Mouse (Mus musculus) urinary bladder, postnatal 25 days (tissue): Measurements from ENCODE around the gene Eri2.

ENCODE experiments used
- DNase-seq: peaks from one replicate; pipeline ENCODE4 v3.0.0; 2022; ENCODE audit warnings: low spot score

Eri2 gene

DNA sequence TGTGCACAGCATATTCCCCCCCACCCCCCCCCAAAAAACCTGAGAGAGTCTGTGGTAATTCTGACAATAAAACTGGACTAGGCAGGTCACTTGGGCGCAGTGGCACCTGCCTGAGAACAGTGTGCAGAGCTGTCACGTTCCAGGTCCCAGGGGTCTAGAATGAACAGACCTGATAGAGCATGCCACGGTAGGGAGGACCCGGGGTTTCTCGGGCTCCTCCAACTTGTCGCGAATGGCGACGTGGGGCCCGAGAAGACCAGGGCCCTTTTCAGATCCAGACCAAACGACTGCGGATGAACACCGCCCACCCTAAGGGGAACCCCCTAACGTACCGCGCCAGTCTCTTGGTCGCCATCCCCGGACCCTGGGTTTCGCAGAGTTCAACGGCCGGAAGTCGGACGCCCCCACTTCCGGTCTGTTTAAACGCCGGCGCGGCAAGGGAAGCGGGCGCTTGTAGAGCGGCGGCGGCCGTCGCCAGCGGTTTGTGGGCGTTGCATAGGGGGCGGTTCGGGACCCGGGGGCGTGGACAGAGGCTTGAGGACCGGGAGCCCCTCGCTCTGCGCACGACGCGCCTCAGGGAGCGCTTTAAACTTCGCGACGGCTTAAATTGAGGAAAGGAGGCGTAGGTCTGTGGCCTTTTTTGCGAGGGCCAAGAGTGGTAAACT is at the start of gene Eri2, which contains the start of gene Rexo5:
TSS of gene Eri2 (minus strand) at position 473 of the 665 bp plus-strand sequence.
TSS of gene Rexo5 (plus strand) at position 421 of the 665 bp plus-strand sequence.
- DNase-seq = peak; percentile 77

DNA sequence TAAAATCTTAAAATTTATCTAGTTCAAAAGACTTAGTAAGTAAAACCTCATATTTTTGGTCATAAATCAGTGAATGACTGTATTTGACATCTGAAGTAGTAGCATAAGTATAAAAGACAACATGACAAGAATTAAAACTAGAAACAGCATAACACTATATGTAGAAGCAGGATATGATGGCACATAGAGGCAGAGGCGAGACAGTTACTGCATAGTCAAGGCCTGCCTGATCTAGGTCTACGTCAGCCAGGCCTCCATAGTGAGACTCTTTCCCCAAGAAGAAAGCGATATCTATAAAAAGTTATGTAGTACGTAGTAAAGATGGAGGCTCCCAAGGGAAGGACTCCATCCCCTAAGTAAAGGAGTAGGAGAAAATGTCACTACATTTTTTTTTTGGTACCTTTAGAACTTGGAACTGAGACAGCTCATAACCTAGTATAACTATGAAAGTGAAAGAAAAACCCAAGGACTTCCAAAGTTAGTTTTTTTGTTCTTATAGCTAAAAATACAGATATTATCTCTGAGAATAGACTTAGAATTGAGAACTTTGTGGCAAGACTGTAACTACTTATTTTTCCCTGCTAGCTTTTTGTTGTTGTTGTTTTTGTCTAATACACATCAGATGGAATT is 48.1 kb upstream of the Eri2 start:
- DNase-seq = no peak

DNA sequence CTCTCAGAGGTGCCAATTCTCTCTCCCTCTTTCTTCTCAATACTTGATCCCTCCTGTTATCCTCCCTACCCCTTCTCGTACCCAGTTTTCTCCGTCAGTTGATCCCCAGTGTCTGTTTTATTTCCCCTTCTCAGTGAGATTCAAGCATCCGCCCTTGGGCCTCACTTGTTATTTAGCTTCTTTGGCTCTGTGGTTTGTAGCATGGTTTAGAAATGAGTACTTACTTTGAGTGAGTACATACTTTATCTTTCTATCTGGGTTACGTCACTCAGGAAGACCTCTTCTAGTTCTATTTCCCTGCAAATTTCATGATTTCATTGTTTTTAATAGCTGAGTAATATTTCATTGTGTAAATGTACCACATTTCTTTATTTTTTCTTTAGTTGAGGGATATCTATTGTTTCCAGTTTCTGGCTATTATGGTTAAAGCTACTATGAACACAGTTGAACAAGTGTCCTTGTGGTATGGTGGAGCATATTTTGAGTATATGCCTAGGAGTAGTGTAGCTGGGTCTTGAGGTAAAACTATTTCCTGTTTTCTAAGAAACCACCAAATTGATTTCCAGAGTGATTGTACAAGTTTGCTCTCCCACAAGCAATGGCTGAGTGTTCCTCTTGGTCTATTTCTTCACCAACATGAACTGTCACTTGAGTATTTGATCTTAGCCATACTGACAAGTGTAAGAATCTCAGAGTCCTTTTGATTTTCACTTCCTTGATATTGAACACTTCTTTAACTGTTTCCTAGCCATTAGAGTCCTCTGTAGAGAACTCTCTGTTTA is 42.3 kb upstream of the Eri2 start:
- no peak for DNase-seq

DNA sequence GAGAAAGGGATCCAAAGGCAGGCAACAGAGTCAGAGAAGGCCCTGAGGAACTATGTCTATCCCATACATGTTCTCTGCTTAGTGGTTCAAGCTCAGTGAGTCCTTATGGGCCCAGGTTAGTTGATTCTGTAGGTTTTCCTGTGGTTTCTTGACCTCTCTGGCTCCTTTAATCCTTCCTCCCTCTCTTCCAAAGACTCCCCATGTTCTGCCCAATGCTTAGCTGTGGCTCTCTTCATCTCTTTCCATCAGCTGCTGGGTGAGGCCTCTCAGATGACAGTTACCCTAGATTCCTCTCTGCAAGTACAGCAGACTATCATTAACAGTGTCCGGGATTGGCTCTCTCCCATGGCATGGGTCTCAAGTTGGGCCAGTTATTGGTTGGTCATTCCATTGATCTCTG is 41.5 kb upstream of the Eri2 start:
- no peak for DNase-seq

DNA sequence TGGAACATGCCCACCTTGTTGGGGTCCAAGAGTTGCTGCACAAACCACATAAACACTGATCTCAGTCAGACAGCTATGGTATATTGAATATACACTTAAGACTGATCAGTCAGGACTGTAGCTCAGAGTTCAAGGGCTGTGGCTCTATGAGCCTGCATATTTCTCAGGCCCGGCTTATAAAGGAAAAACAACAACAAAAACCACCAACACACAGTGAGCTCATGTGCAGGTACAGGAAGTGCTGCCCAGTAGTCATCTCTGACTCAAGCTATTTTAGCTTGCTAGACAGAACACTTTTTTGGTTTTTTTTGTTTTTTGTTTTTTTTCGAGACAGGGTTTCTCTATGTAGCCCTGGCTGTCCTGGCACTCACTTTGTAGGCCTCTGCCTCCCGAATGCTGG is 14.9 kb upstream of the Eri2 start:
- DNase-seq = no peak

DNA sequence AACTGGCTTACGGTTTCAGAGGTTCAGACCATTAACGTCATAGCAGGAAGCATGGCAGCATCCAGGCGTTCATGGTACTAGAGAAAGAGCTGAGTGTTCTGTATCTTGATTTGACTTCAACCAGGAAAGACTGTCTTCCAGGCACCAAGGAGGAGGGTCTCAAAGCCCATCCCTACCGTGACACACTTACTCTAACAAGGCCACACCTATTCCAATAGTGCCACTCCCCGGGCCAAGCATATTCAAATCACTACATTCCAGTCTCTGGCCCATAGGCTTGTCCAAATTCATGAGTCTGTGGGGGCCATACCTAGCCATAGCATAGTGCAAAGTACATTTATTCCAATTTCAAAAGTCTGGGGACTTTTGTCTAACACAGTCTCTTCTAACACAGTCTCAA is 13.5 kb upstream of the Eri2 start:
- DNase-seq = no peak

DNA sequence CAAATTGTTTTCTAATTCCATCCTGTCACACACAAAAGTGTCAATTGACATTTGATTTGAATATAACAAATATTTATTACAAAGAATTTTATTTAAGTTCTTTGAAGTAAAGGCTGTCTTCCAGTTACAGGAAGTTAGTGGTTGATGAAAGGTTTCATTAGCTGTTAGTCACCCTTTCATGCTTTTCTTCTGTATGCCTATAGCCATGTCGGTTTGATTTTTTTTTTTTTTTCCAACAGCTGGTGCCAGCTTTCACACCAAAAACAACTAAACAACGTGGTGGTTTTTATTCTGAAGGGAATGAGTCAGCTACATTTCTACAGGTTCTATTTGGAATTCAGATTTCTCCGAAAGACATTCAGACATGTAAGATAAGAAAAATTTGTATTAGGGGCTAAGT is 7.1 kb upstream of the Eri2 start:
- DNase-seq = no peak

DNA sequence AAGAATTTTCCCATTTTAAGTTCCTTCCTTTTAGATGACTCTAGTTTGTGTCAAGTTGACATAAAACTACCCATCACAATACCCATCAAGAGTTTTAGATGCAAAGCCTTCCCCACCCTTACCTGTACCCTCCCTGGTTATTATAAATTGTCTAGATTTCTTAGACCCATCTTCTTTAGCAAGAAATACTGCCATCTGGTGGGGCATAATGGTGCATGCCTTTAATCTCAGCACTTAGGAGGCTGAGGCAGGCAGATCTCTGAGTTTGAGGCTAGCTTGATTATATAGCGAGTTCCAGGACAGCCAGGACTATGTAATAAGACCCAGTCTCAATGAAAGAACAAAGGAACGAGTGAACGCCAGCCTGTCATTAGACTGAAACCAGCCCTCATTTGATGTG is 6.6 kb upstream of the Eri2 start:
- DNase-seq = no peak

DNA sequence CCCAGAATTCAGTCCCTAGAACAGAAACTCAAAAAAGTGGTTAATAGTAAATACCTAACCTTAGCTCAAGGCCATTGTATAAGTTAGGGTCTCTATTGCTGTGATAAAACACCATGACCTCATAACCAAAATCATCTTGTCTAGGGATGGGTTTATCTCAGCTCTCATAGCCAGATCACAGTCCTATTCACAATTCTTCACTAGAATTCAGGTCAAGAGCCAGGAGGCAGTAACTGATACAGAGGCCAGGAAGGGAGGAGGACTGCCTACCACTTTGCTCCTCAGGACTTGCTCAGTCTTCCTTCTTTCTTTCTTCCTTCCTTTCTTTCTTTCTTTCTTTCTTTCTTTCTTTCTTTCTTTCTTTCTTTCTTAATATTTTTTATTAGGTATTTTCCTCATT is 1.5 kb upstream of the Eri2 start:
- no peak for DNase-seq

DNA sequence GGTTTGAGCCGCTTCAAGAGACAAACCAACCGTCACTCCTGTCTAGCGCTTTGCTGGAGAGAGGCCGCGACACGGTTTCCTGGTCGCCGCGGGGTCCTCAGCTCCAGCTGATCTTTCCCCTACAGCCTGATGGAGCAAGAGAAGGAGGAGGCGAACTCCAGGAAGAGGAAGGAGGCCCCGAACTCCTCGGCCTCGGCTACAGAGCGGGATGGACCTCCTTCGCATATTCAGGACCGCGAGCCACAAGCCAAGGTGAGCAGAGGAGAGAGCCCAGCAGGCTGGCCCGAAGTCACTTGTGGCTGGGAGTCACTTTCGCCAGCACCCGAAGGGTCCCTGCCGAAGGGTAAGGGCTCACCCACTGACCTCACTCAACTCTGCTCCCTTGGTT is 387 bp upstream of the Eri2 start:
- no peak for DNase-seq

DNA sequence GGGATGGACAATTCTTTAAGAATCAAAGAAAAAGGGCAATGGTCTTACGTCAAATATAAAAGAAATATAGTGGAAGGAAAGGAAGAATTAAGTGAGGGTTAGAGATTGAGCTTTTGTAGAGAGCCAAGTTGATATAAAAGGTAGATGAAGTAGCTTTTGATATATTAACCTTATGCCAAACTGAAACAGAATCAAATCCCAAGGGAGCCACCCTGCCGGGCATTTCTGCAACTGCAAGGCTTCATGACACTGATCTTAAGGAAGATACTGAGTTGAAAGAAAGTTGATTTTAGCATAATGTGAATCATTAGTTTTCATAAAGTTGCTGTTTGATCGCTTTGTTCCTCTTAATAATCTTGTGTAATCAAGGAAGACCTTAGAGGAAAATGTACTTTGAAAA is 4.8 kb downstream of the Eri2 start:
- no peak for DNase-seq

DNA sequence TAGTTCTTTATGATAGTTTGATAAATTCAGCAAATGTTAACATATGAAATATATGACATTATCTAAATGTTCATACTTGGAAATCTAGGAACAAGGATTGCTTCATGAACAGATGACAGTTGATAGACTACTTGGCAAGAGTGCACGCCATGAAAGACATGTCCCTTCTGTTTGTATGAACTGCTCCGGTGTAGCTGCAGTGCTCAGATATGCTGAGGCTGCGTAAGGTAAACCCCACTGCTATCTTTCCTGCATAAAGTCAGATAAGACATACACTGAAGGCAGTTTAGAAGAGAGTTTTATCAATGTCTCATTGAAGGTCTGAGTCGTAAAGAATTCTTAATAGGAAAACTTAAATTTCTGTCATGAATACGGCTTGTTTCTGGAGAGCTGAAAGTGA is 8.9 kb downstream of the Eri2 start:
- DNase-seq = no peak

DNA sequence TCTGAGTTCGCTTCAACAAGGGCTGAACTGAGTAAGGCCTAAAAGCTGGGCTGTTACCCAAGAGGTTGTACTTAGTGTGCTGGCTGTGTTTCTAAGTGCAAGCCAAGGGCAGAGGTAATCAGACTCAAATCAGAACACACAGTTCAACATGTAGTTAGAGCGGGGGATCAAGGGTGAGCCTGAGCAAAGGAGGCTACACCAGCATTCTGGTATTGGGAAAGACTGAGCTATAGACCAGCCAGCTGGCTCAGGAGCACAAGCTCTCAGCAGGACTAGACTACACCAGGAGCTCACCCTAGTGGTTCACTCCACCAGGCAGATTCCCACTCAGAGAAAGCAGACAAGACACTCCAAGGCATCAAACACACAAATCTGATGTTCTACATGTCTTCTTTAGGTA is 10.4 kb downstream of the Eri2 start:
- DNase-seq = no peak

DNA sequence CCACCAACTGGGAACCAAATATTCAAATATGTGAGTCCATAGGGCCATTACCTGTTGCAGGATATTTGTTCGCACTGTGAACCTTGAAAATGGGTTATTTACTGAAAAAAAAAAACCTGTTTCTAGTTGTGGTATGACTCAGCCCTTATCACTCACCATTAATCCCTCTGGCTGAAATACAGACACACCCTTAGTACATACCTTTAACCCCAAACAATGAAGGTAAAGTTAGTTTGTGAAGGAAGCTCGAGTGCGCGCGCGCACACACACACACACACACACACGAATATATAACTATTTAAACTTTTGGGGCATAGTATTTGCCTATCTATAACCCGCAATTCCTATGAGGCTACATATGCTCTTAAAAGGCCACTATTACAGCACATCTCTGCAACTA is 24.0 kb downstream of the Eri2 start:
- no peak for DNase-seq

DNA sequence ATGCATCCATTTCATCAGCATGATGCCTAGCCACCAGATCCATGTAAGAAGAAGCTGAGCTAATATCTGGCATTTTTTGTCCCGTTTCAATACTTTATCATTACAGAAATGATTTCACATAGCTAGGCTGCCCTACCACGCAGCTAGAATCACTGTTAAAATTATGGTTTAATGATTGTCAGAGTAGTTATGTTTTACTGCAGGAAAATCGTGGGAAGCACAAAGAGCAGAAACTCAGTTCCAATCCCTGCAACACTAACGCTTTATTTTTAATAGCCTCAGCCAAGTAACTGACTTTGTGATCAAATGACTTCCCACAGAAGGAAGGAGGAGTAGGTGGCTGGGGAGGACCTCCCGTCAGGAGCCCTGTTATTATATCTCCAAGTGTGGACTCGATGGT is 26.9 kb downstream of the Eri2 start:
- DNase-seq = no peak

DNA sequence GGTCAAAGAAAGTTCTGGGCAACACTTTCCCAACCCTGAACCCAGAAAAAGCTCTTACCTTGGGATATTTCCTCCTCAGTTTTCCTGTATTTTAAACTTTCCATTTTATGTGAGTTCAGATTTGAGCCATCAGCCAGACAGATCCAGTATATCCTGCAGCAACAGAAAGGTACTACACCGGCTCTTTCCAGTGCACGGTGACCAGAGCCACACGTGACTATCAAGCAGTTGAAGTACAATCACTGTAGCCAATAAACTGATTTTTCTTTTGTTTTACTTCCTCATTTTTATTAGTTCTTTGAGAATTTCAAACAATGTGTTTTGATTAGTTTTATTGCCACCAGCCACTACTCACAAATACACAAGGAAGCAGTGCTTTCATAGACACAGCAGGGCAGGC is 29.5 kb downstream of the Eri2 start:
- no peak for DNase-seq

DNA sequence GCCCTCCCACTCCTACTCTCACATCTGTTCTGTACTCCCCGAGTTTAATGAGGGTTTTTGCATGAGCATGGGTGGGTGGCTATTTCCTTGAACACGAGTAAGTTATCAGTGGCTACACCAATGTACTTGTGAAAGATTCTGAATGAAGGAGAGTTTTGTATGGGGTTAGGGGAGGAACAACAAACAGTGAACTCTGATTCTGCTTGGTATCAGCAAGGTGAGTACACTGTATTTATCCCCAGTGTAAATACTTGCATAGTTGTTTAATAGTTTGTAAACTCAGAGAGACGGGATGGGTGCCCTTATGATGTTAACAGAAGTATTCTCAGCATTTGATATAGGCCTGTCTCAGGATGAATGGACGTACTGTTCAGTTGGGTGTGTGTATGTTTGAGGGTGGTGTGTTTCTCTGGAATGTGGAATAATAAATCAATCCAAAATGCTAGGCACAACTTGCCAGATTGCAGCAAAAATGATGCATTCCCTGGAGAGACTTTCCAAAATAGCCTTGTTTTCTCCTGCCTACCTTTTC is 31.6 kb downstream of the Eri2 start:
- no peak for DNase-seq

DNA sequence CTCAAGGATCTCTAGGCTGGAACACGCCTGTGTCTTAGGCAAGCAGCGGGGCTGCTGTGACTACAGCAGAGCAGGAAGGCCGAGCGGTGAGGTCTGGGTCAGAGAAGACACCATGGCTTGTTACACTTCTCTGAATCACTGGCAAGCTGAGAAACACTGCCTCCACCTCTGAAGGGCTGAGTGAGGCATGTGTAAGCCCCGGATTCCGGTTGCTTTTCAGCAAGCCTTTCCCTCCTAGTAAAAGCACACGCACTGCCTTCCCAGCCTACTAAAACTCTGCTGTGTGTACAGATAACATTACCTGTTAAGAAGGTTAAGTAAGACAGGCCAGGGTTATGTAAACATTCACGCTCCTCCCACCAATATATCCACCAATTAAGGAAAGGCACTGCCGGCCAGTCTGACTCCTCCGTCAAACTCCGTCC is 33.3 kb downstream of the Eri2 start, which contains the start of gene Acsm3:
TSS of gene Acsm3 (plus strand) at position 397 of the 425 bp plus-strand sequence.
- no peak for DNase-seq

DNA sequence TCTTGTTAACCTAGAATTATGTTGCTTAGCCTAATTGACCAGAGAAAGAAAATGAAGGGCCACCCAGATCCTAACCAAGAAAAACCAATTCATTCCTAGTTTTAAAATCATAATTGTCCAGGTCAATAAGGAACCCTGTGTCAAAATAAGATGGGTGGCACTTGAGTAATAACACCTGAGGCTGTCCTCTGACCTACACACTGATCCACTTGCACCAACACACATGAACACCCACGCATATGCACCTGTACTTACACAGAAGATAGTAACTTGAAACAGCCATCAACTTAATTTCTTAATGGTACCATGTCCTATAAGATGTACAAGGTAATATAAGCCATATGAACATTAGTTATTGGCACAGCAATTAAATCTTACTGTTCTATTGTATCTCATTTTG is 40.2 kb downstream of the Eri2 start:
- no peak for DNase-seq

DNA sequence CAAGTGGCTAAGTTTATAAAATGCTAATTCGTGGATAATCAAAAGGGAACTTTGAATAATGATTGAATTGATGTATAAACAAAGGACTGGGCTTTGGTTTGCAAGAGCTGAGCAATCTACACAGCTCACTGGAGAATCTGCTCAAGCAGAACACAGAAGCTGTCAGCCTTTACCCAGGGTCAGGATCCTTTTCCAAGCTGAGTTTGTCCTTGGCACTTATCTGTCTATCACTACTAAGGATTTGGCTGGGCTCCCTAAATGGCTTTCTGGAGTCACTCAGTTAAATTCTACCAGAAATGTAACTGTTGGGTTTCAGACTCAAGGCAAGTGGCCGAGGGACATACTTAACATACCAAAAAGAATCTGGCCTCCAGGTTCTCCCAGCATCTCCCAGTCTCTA is 43.9 kb downstream of the Eri2 start:
- no peak for DNase-seq

DNA sequence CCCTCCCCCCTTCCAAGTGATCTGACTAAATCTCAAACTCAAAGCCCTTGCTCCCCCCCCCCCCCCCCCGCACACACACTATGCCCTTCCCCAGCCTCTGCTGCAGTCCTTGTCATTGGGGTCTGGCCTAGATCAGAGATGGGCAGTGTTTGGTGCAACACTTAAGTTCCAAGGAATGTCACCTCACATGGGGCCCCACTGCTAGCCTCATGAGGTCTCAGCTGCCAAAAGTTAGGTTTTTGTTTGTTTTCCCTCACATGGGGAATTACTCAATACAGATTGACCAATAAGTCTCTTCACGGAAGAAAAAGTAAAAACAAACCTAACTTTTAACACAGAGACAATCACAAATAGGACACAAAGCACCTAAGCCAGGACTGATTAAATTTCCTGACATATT is 45.1 kb downstream of the Eri2 start:
- no peak for DNase-seq

DNA sequence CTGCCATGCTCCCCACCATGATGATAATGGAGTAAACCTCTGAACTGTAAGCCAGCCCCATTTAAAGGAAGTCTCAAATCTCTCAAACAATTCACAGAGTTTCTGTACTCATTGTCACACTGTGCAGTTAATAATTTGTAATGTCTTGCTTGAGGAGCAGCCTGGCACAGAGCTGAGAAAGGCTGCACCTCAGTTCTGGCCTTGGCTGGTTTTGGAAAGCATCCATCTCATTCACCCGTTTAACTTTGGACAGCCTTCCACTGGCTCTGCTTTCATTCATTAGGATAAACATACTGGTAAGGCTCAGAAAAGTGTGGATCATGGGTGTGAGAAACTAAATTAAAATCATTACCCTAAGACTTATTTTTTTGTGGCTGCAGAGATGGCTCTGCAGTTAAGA is 48.0 kb downstream of the Eri2 start:
- DNase-seq = no peak

DNA sequence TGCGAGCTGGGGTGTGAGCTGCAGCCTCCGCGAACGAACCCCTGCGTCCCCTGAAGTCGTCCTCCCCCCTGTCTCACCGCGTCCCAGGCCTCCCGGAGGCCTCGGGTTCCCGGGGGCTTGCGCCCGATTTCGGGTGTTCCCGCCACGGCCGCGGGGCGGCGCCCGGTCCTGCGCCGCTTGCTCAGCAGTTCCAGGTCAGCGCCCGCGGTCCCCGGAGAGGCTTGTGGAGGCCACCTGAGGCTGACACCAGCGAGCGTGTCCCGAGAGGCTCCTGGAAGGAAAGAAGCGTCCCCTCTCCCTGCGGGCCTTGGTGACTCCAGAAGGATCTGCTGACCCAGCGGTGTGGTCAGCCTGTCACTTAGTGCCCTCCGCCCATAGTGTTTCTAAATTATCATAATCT is 49.5 kb downstream of the Eri2 start:
- no peak for DNase-seq
